Mouse (Mus musculus): Measurements from ENCODE around the gene Slc12a3.

DNA sequence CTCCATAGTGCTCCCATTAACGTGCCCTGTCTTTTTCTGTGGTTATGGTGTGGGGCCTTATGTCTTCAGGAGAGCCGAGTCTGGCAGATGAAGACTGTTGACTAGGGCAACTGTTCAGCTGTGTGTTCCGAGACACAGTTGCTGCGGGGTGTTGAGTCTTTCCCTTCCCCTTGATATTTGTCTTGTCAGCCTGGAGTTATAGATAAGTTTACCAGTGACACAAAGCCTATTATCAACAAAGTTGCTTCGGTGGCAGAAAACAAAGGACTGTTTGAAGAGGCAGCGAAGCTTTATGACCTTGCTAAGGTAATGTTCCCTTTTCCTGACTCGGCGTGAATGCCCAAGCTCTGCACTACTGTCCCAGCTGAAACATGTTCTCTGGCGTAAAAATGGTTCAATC lies 21.3 kb upstream of the Slc12a3 start:
- TF ChIP-seq CTCF (IDR thresholded peaks at IDR 0.05) (no peak), POLR2A (IDR thresholded peaks at IDR 0.05; ENCODE audit: insufficient read depth, low read depth, low read length) (no peak)
